Mouse (Mus musculus): ENCODE data around the gene Gm5725. TPM values are rescaled to one million over a fixed set of nuclear protein-coding genes. Genes with fewer than 3 reads are reported as not detected.

The Gm5725 gene
- polyA plus RNA-seq (2015; fragmentation: Nextera tagmentation; extraction: Ambion mirVana): not detected in 2 replicates

GRCm38 (mm10) chr7:21844167-21844566 lies at the start of gene Gm5725:
TSS of gene Gm5725 (minus strand) at chr7:21844267.

DNA sequence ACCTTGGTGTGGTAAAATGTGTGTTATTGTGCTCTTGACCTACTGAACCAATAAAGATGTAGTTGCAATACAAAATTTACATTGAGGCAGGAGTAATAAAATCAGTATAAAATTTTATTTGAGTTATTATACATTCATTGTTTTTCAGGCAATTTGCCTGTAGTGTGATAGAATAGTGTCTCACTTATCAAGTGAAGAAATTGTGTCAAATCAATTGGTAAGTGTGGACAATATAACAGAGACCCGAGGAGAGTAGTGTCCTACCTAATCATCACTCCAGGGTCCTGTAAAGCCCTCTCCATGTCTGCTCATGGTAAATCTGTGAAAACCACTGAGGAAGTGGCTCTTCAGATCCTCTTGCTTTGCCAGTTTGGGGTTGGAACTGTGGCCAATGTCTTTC lies 12.0 kb downstream of the Gm5725 start, which contains the start of gene Vmn1r135:
Gene Vmn1r135, plus strand, starts transcription at position 301 of the 400 bp plus-strand sequence.

GRCm38 (mm10) chr7:21796628-21797027 lies 47.4 kb downstream of the Gm5725 start, which contains the start of gene Gm4177:
TSS of gene Gm4177 (minus strand) at chr7:21796728.

Other genes with a start within 250 kb of the Gm5725 start
- gene Vmn1r132, start 230.2 kb downstream of the Gm5725 start, polyA plus RNA-seq (2015; fragmentation: Nextera tagmentation; extraction: Ambion mirVana): not detected in 2 replicates
- not detected in 2 replicates for gene Gm4175, start 82.8 kb downstream of the Gm5725 start, polyA plus RNA-seq (2015; fragmentation: Nextera tagmentation; extraction: Ambion mirVana)
- gene Gm4177, start 47.5 kb downstream of the Gm5725 start, polyA plus RNA-seq (2015; fragmentation: Nextera tagmentation; extraction: Ambion mirVana): not detected in 2 replicates
- gene Vmn1r135, start 11.9 kb downstream of the Gm5725 start, polyA plus RNA-seq (2015; fragmentation: Nextera tagmentation; extraction: Ambion mirVana): not detected in 2 replicates
- not detected in 2 replicates for gene Gm5891, start 77.0 kb upstream of the Gm5725 start, polyA plus RNA-seq (2015; fragmentation: Nextera tagmentation; extraction: Ambion mirVana)
- gene Vmn1r137, start 150.3 kb upstream of the Gm5725 start, polyA plus RNA-seq (2015; fragmentation: Nextera tagmentation; extraction: Ambion mirVana): not detected in 2 replicates
- gene Vmn1r138, start 184.6 kb upstream of the Gm5725 start, polyA plus RNA-seq (2015; fragmentation: Nextera tagmentation; extraction: Ambion mirVana): not detected in 2 replicates
- not detected in 2 replicates for gene Gm6176, start 212.0 kb upstream of the Gm5725 start, polyA plus RNA-seq (2015; fragmentation: Nextera tagmentation; extraction: Ambion mirVana)
- gene Vmn1r139, start 224.8 kb upstream of the Gm5725 start, polyA plus RNA-seq (2015; fragmentation: Nextera tagmentation; extraction: Ambion mirVana): not detected in 2 replicates